15 mouse cellular contexts compared by ENCODE assay signal in the genomic region with DNA sequence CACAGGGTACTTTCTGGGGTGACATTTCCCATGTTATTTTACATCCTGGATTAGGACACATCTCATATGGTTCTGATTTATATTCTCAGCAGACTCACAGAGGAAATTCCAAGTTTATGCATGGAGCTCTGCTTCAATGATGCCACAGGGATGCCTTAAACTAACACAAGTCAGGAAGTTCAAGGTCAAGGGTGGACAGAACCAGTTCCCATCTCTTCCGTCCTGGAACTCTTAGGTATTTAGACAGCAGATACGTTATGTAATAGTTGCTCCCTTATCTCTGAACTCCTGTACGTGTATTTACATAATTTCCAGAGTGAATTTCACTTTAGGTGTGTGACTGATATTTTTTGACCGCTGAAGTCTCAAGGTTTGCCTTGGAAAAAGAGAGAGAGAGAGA.
"Had no signal": no experiment of that assay in that cellular context is flagged by ENCODE, and none has a peak within 500 bp of the region (broad histone marks: within the 10 kb centered on the region; RNA-seq: fewer than 3 reads in every experiment).

No protein-coding gene starts in this region.

- H3K9me3 ChIP-seq: intestine, embryonic 15.5 days; limb, embryonic 12.5 days; limb, embryonic 15.5 days; liver, embryonic 13.5 days; megakaryocyte, embryonic 14.5 days; stomach, embryonic 15.5 days had no signal

- H3K27me3 ChIP-seq: intestine, embryonic 15.5 days; limb, embryonic 12.5 days; limb, embryonic 15.5 days; liver, embryonic 13.5 days; megakaryocyte, embryonic 14.5 days; stomach, embryonic 15.5 days had no signal

- H3K4me3 ChIP-seq: intestine, embryonic 15.5 days; limb, embryonic 12.5 days; limb, embryonic 15.5 days; liver, embryonic 13.5 days; megakaryocyte, embryonic 14.5 days; stomach, embryonic 15.5 days had no signal

- DNase-seq: kidney, adult 18-20 months; left cerebral cortex, postnatal 4 days; liver, embryonic 13.5 days; lung, adult 2 months; midbrain, embryonic 14.5 days; retina, postnatal 1 day; right cerebral cortex, postnatal 25 days; spleen, adult 18-20 months; thymus, postnatal 25 days had no signal

- H3K9ac ChIP-seq: intestine, embryonic 15.5 days; limb, embryonic 12.5 days; limb, embryonic 15.5 days; liver, embryonic 13.5 days; stomach, embryonic 15.5 days had no signal

- H3K36me3 ChIP-seq: intestine, embryonic 15.5 days; limb, embryonic 12.5 days; limb, embryonic 15.5 days; liver, embryonic 13.5 days; stomach, embryonic 15.5 days had no signal

- ATAC-seq: intestine, embryonic 15.5 days had no signal

- H3K4me2 ChIP-seq: intestine, embryonic 15.5 days; limb, embryonic 12.5 days; limb, embryonic 15.5 days; liver, embryonic 13.5 days; midbrain, embryonic 11.5 days; stomach, embryonic 15.5 days had no signal

- H3K4me1 ChIP-seq: megakaryocyte, embryonic 14.5 days had no signal

- H3K27ac ChIP-seq: intestine, embryonic 15.5 days; limb, embryonic 12.5 days; limb, embryonic 15.5 days; liver, embryonic 13.5 days; stomach, embryonic 15.5 days had no signal
